20 mouse cellular contexts compared by ENCODE assay signal in the genomic region with DNA sequence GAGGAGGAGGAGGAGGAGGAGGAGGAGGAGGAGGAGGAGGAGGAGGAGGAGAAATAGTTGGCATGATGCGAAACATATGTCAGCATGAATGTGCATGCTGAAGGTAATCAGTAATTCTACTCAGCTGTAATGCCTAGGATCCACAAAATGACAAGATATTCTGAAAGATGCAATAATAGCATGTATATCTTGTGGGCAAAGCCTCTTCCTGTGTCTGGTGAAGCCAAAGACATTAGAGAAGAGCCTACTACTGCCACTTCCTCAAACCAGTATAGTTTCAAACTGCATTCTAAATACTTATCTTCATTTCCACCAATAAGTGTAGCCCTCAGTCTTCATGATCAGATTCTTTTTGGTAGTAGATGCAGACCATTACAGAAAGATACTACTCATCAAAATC.
A peak's percentile ranks its signal among the peaks of the same experiment; 100 is the strongest.
DNase-seq lines count a peak whose midpoint lies in the region; ATAC-seq lines count a peak whose summit lies in the region.
"Had no signal": no experiment of that assay in that cellular context is flagged by ENCODE, and none has a peak within 500 bp of the region (broad histone marks: within the 10 kb centered on the region; RNA-seq: fewer than 3 reads in every experiment).

No protein-coding gene starts in this region.

- ATAC-seq in common myeloid progenitor, adult 5-6 weeks (replicated peaks; ENCODE audit: low read depth, poor library complexity, severe bottlenecking) = peak; percentile 84
- peak; percentile 65 for ATAC-seq in megakaryocyte, adult 5-6 weeks (ENCODE audit: poor library complexity, severe bottlenecking)
- ATAC-seq: forebrain, embryonic 14.5 days; forebrain, postnatal 0 days; hindbrain, postnatal 0 days had no signal

- DNase-seq in A20 (ENCODE audit: low read depth, low spot score) = peak; percentile 15
- no peak for DNase-seq in kidney, adult 18-20 months
- no peak for DNase-seq in layer of hippocampus, postnatal 36 days
- no peak for DNase-seq in left cerebral cortex, postnatal 36 days (ENCODE audit: low spot score in 2 of 2)
- DNase-seq: adrenal gland, adult 2 months; adrenal gland, postnatal 25 days; cerebellum, adult 11-12 months; cerebellum, adult 8-10 months; cerebellum, postnatal 10 days; cerebellum, postnatal 36 days; forebrain, postnatal 0 days; gastrocnemius, postnatal 25 days; heart, adult 2 months; heart, postnatal 14 days; heart, postnatal 4 days; kidney, adult 11 months had no signal

- intact Hi-C loops in left cerebral cortex, postnatal 36 days (cut with DNase I) = no loop called here
